Mouse (Mus musculus) embryonic facial prominence, embryonic 14.5 days (tissue): ENCODE results near the gene Kmt2d. TPM values are rescaled to one million over a fixed set of nuclear protein-coding genes. Genes with fewer than 3 reads are reported as not detected.

Experiments used
- ATAC-seq: fragments of 200-750 bp; cut with Nextera tagmentation; 2 replicates; pipeline ENCODE4 v1.8.0; 2017; ENCODE audit warnings: low read depth, moderate number of reproducible peaks, moderate TSS enrichment
- DNase-seq: peaks from one replicate; pipeline ENCODE4 v3.0.0-alpha.2; 2015; ENCODE audit warnings: low spot score
- H3K27ac ChIP-seq: fragments of 300-500 bp; sonication (generic); replicated peaks from 2 replicates; pipeline ENCODE4 v1.5.1; 2014; ENCODE audit warnings: low read depth, mild to moderate bottlenecking, low read length, moderate library complexity
- H3K27me3 ChIP-seq: fragments of 300-500 bp; sonication (generic); replicated peaks from 2 replicates; pipeline ENCODE4 v1.6.1; 2014; ENCODE audit warnings: low read length; ENCODE audit not compliant: control insufficient read depth, insufficient read depth
- H3K36me3 ChIP-seq: fragments of 300-500 bp; sonication (generic); 2 replicates; pipeline ENCODE4 v1.6.1; 2014; ENCODE audit warnings: low read length, mixed read lengths; ENCODE audit not compliant: control insufficient read depth, insufficient read depth
- H3K4me1 ChIP-seq: fragments of 300-500 bp; sonication (generic); 2 replicates; pipeline ENCODE4 v1.6.1; 2014; ENCODE audit warnings: antibody characterized with exemption, low read length; ENCODE audit not compliant: control insufficient read depth, insufficient read depth
- H3K4me2 ChIP-seq: fragments of 300-500 bp; sonication (generic); 2 replicates; pipeline ENCODE4 v1.6.1; 2014; ENCODE audit warnings: low read depth, mild to moderate bottlenecking, low read length, moderate library complexity, mixed read lengths
- H3K4me3 ChIP-seq: fragments of 300-500 bp; sonication (generic); 2 replicates; pipeline ENCODE4 v1.5.1; 2014; ENCODE audit warnings: low read depth, mild to moderate bottlenecking, low read length
- H3K9ac ChIP-seq: fragments of 300-500 bp; sonication (generic); 2 replicates; pipeline ENCODE4 v1.6.1; 2014; ENCODE audit warnings: low read depth, mild to moderate bottlenecking, low read length, moderate library complexity, mixed read lengths
- H3K9me3 ChIP-seq: fragments of 300-500 bp; sonication (generic); 2 replicates; pipeline ENCODE4 v1.6.1; 2016; ENCODE audit warnings: low read length; ENCODE audit not compliant: control insufficient read depth
- WGBS: fragments of 180-500 bp; shearing (Covaris S2); extraction: QIAGEN DNeasy Blood & Tissue Kit; methylation state at CpG from one replicate; pipeline ENCODE4 v1.1.7; 2014; 5-methylcytosine and 5-hydroxymethylcytosine counted together
- polyA plus RNA-seq: library from polyadenylated mRNA; unstranded; fragments of >200 nt; fragmentation: Nextera tagmentation; extraction: Ambion mirVana; gene quantifications from 2 replicates; pipeline ENCODE4 v1.2.1, GENCODE M21; 2014

Gene Kmt2d
- polyA plus RNA-seq, 1 experiment from 2014 or later = 15.5 TPM

GRCm38 (mm10) chr15:98831684-98832035, 39.3 kb downstream of the Kmt2d start:
- peak overlapping the region; percentile 77 for H3K4me3 ChIP-seq
- H3K27me3 ChIP-seq = no peaks in the 10 kb centered on the region
- H3K36me3 ChIP-seq = peaks cover 51% of the 10 kb centered on the region
- ATAC-seq (no peak), DNase-seq (no peak)
- peak overlapping the region; percentile 98 for H3K27ac ChIP-seq
- peak overlapping the region; percentile 65 for H3K4me2 ChIP-seq
- peaks cover 9% of the 10 kb centered on the region; the same call in 1 of the 2 replicates for H3K4me1 ChIP-seq
- H3K9ac ChIP-seq = peak overlapping the region; percentile 89
- H3K9me3 ChIP-seq = no peaks in the 10 kb centered on the region
- WGBS = 12% methylated on average over 9 of the region's 9 CpGs

GRCm38 (mm10) chr15:98830736-98831683, 40.0 kb downstream of the Kmt2d start, which contains the start of gene Prkag1:
TSS of gene Prkag1 (minus strand) at chr15:98831521.
- Histone ChIP-seq H3K4me2 (peak within 1 kb of the TSS; percentile 65), H3K36me3 (peaks cover 44% of the 10 kb centered on the region), H3K4me3 (peak within 1 kb of the TSS; percentile 77), H3K9me3 (no peaks in the 10 kb centered on the region), H3K9ac (peak within 1 kb of the TSS; percentile 89), H3K4me1 (peaks cover 9% of the 10 kb centered on the region; the same call in 1 of the 2 replicates), H3K27me3 (no peaks in the 10 kb centered on the region), H3K27ac (peak within 1 kb of the TSS; percentile 98)
- ATAC-seq (peak; percentile 97), DNase-seq (peak; percentile 97)
- WGBS = under 1% methylated on average over 46 of the region's 66 CpGs

DNA sequence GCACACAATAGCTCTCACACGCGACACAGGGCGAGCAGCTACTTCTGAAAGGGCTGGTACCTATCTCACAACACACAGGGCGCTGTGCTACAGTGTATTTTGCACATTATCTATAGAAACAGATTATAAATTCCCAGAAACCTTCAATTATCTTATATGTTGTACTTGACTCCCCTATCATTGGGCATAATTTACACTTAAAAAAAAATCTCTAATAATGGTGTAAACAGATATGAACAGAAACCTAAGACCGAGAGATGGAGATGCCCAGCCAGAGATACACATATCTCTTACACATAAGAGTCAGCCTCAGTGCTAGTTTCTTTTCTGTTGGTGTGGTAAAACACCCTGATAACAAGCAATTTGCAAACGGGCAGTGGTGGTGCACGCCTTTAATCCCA, 43.4 kb downstream of the Kmt2d start:
- DNase-seq = no peak
- Histone ChIP-seq H3K4me3 (no peak overlapping the region), H3K27ac (no peak overlapping the region), H3K4me1 (peaks cover 9% of the 10 kb centered on the region; the same call in 1 of the 2 replicates), H3K9me3 (no peaks in the 10 kb centered on the region), H3K4me2 (no peak overlapping the region), H3K9ac (no peak overlapping the region), H3K36me3 (peaks cover 40% of the 10 kb centered on the region), H3K27me3 (no peaks in the 10 kb centered on the region)
- ATAC-seq = no peak
- 88% methylated on average over 7 of the region's 7 CpGs for WGBS

GRCm38 (mm10) chr15:98823434-98823833, 47.6 kb downstream of the Kmt2d start:
- no peak overlapping the region for H3K4me2 ChIP-seq
- no peaks in the 10 kb centered on the region for H3K4me1 ChIP-seq
- DNase-seq = no peak
- peaks cover 62% of the 10 kb centered on the region for H3K36me3 ChIP-seq
- no peak overlapping the region for H3K9ac ChIP-seq
- H3K27me3 ChIP-seq = no peaks in the 10 kb centered on the region
- no peak overlapping the region for H3K4me3 ChIP-seq
- H3K27ac ChIP-seq = no peak overlapping the region
- 71% methylated on average over 3 of the region's 3 CpGs for WGBS
- H3K9me3 ChIP-seq = no peaks in the 10 kb centered on the region
- no peak for ATAC-seq

- ATAC-seq (no peak), DNase-seq (no peak)
- no peak overlapping the region for H3K4me3 ChIP-seq
- no peak overlapping the region for H3K27ac ChIP-seq
- peaks cover 54% of the 10 kb centered on the region for H3K36me3 ChIP-seq
- WGBS = 91% methylated on average over 5 of the region's 5 CpGs
- no peaks in the 10 kb centered on the region for H3K27me3 ChIP-seq
- H3K9me3 ChIP-seq = no peaks in the 10 kb centered on the region
- H3K4me1 ChIP-seq = no peaks in the 10 kb centered on the region
- no peak overlapping the region for H3K4me2 ChIP-seq
- H3K9ac ChIP-seq = no peak overlapping the region
Measured at GRCm38 (mm10) chr15:98822147-98822546, 48.9 kb downstream of the Kmt2d start.

GRCm38 (mm10) chr15:98821403-98821802, 49.6 kb downstream of the Kmt2d start:
- DNase-seq (no peak), ATAC-seq (no peak)
- WGBS = 34% methylated on average over 10 of the region's 10 CpGs
- no peak overlapping the region for H3K9ac ChIP-seq
- no peak overlapping the region for H3K27ac ChIP-seq
- no peak overlapping the region for H3K4me3 ChIP-seq
- no peaks in the 10 kb centered on the region for H3K27me3 ChIP-seq
- H3K36me3 ChIP-seq = peaks cover 60% of the 10 kb centered on the region
- H3K9me3 ChIP-seq = no peaks in the 10 kb centered on the region
- H3K4me2 ChIP-seq = no peak overlapping the region
- H3K4me1 ChIP-seq = no peaks in the 10 kb centered on the region

- WGBS = 92% methylated on average over 4 of the region's 4 CpGs
- H3K4me3 ChIP-seq = no peak overlapping the region
- H3K27ac ChIP-seq = no peak overlapping the region
- H3K36me3 ChIP-seq = peaks cover 61% of the 10 kb centered on the region
- no peaks in the 10 kb centered on the region for H3K27me3 ChIP-seq
- DNase-seq (no peak), ATAC-seq (no peak)
- H3K4me1 ChIP-seq = no peaks in the 10 kb centered on the region
- no peak overlapping the region for H3K4me2 ChIP-seq
- H3K9me3 ChIP-seq = no peaks in the 10 kb centered on the region
- no peak overlapping the region for H3K9ac ChIP-seq
Measured at GRCm38 (mm10) chr15:98820937-98821336, 50.1 kb downstream of the Kmt2d start.

DNA sequence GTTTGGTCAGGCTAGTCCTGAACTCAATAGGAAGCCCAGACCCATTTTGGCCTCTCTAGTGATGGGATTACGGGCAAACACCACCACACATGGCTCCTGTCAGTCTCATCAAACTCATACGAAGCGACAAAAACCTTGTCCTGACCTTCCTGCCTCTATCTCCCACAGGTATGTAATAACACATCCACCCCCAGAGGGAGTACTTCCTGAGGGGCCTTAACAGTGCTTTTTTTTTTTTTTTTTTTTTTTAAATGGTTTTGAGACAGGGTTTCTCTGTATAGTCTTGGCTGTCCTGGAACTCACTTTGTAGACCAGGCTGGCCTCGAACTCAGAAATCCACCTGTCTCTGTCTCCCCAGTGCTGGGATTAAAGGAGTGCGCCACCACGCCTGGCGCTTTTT, 52.8 kb downstream of the Kmt2d start:
- no peaks in the 10 kb centered on the region for H3K9me3 ChIP-seq
- no peaks in the 10 kb centered on the region for H3K4me1 ChIP-seq
- H3K36me3 ChIP-seq = peaks cover 57% of the 10 kb centered on the region
- DNase-seq = no peak
- H3K9ac ChIP-seq = no peak overlapping the region
- H3K27me3 ChIP-seq = no peaks in the 10 kb centered on the region
- no peak overlapping the region for H3K4me2 ChIP-seq
- H3K27ac ChIP-seq = no peak overlapping the region
- no peak for ATAC-seq
- H3K4me3 ChIP-seq = no peak overlapping the region
- WGBS = 88% methylated on average over 7 of the region's 7 CpGs
